9 mouse cellular contexts compared by ENCODE assay signal in genomic region chr12:72759956-72760355, GRCm38 (mm10). TPM values are rescaled to one million over a fixed set of nuclear protein-coding genes. Genes with fewer than 3 reads are reported as not detected.
A peak's percentile ranks its signal among the peaks of the same experiment; 100 is the strongest.
DNase-seq lines count a peak whose midpoint lies in the region; ATAC-seq and TF ChIP-seq lines count a peak whose summit lies in the region.
"Had no signal": no experiment of that assay in that cellular context is flagged by ENCODE, and none has a peak within 500 bp of the region (broad histone marks: within the 10 kb centered on the region; RNA-seq: fewer than 3 reads in every experiment).

No protein-coding gene starts in this region.

- H3K9ac ChIP-seq in heart, embryonic 15.5 days, result no peak overlapping the region
- H3K9ac ChIP-seq in MEL (ENCODE audit: control insufficient read depth, low read depth, low read length, poor library complexity, severe bottlenecking), result peak overlapping the region; percentile 97
- H3K9ac ChIP-seq in hindbrain, embryonic 14.5 days, result peak overlapping the region; percentile 99
- peak overlapping the region; percentile 49; the same call in 1 of the 2 replicates for H3K9ac ChIP-seq in midbrain, embryonic 13.5 days (replicated peaks)

- H3K4me2 ChIP-seq in heart, embryonic 15.5 days, result peak overlapping the region; percentile 80
- H3K4me2 ChIP-seq in hindbrain, embryonic 14.5 days (replicated peaks), result peak overlapping the region; percentile 84
- H3K4me2 ChIP-seq in midbrain, embryonic 13.5 days (replicated peaks), result peak overlapping the region; percentile 61

- no peaks in the 10 kb centered on the region for H3K27me3 ChIP-seq in heart, embryonic 15.5 days
- no peaks in the 10 kb centered on the region for H3K27me3 ChIP-seq in MEL (ENCODE audit: control insufficient read depth in 1 of 2, insufficient read depth in 2 of 2, low read length in 2 of 2)
- H3K27me3 ChIP-seq in hindbrain, embryonic 14.5 days (ENCODE audit: control insufficient read depth, insufficient read depth, low read length), result no peaks in the 10 kb centered on the region
- H3K27me3 ChIP-seq in midbrain, embryonic 13.5 days, result no peaks in the 10 kb centered on the region
- H3K27me3 ChIP-seq: Patski had no signal

- H3K27ac ChIP-seq in heart, embryonic 15.5 days, result peak overlapping the region; percentile 99
- H3K27ac ChIP-seq in MEL (ENCODE audit: control insufficient read depth, low read depth, low read length), result peak overlapping the region; percentile 88
- H3K27ac ChIP-seq in hindbrain, embryonic 14.5 days, result peak overlapping the region; percentile 99
- H3K27ac ChIP-seq in midbrain, embryonic 13.5 days, result peak overlapping the region; percentile 97

- DNase-seq in heart, postnatal 25 days (ENCODE audit: low spot score), result no peak
- DNase-seq in MEL (ENCODE audit: low read depth, low spot score), result no peak
- no peak for DNase-seq in hindbrain, embryonic 14.5 days (ENCODE audit: low spot score)
- DNase-seq in urinary bladder, postnatal 14 days (ENCODE audit: low spot score), result no peak
- no peak for DNase-seq in embryo, embryonic 10 days (ENCODE audit: low spot score)
- no peak for DNase-seq in lung, adult 18-20 months

- no peaks in the 10 kb centered on the region for H3K9me3 ChIP-seq in heart, embryonic 15.5 days (replicated peaks)
- no peaks in the 10 kb centered on the region for H3K9me3 ChIP-seq in MEL (replicated peaks; ENCODE audit: insufficient read depth, low read length)
- no peaks in the 10 kb centered on the region for H3K9me3 ChIP-seq in hindbrain, embryonic 14.5 days (ENCODE audit: control insufficient read depth, low read length)
- H3K9me3 ChIP-seq in midbrain, embryonic 13.5 days, result no peaks in the 10 kb centered on the region

- WGBS in heart, embryonic 15.5 days, result 12% methylated on average over 7 of the region's 7 CpGs
- 17% methylated on average over 7 of the region's 7 CpGs for WGBS in hindbrain, embryonic 14.5 days
- WGBS in midbrain, embryonic 13.5 days, result 10% methylated on average over 7 of the region's 7 CpGs

- peak in 1 of 2 experiments; percentile 4; a peak in 1 of 4 replicates for TF ChIP-seq EP300 in MEL (IDR thresholded peaks at IDR 0.05; ENCODE audit: low read depth in 1 of 2, low read length in 2 of 2)

- intact Hi-C loops in heart, postnatal 25 days (cut with DNase I), result loop anchor here (5.0 to 10.0 kb wide), 3 partner anchors 82 to 675 kb away; partner anchors contain the start of genes Jkamp and L3hypdh

- TF ChIP-seq RAD21 in MEL (IDR thresholded peaks at IDR 0.05; ENCODE audit: low read depth, low read length), result no peak

- H3K4me3 ChIP-seq in heart, embryonic 15.5 days, result peak overlapping the region; percentile 83
- peak overlapping the region; percentile 65 to 92 for H3K4me3 ChIP-seq in MEL (ENCODE audit: control insufficient read depth in 1 of 2, insufficient read depth in 1 of 2, low read depth in 2 of 2, low read length in 2 of 2)
- peak overlapping the region; percentile 95 for H3K4me3 ChIP-seq in hindbrain, embryonic 14.5 days (replicated peaks; ENCODE audit: low read length)
- H3K4me3 ChIP-seq in midbrain, embryonic 13.5 days (replicated peaks), result peak overlapping the region; percentile 75

- TF ChIP-seq POLR2A in MEL (IDR thresholded peaks at IDR 0.05; ENCODE audit: control insufficient read depth in 1 of 2, insufficient read depth in 1 of 2, low read depth in 1 of 2, low read length in 2 of 2, poor library complexity in 1 of 2), result no peak

- H3K4me1 ChIP-seq in heart, embryonic 15.5 days (replicated peaks), result peaks cover 28% of the 10 kb centered on the region
- H3K4me1 ChIP-seq in MEL (ENCODE audit: control insufficient read depth in 1 of 2, insufficient read depth in 2 of 2, low read length in 2 of 2), result peaks cover 28 to 29% of the 10 kb centered on the region in 2 experiments
- peaks cover 25% of the 10 kb centered on the region for H3K4me1 ChIP-seq in hindbrain, embryonic 14.5 days (replicated peaks; ENCODE audit: control insufficient read depth, insufficient read depth, low read length)
- peaks cover 34% of the 10 kb centered on the region for H3K4me1 ChIP-seq in midbrain, embryonic 13.5 days (replicated peaks)

- peaks cover 31% of the 10 kb centered on the region for H3K79me2 ChIP-seq in MEL (ENCODE audit: control insufficient read depth, insufficient read depth, low read length, poor library complexity)

- ATAC-seq in heart, embryonic 15.5 days (replicated peaks; ENCODE audit: insufficient number of reproducible peaks, insufficient read depth, low FRiP score, low read depth), result no peak
- no peak for ATAC-seq in hindbrain, embryonic 14.5 days (ENCODE audit: low FRiP score)
- no peak for ATAC-seq in midbrain, embryonic 13.5 days

- no peaks in the 10 kb centered on the region for H3K36me3 ChIP-seq in heart, embryonic 15.5 days
- H3K36me3 ChIP-seq in MEL (ENCODE audit: control insufficient read depth in 1 of 2, insufficient read depth in 2 of 2, low read length in 2 of 2), result peaks cover 0 to 40% of the 10 kb centered on the region in 2 experiments; a peak in 2 of 4 replicates
- no peaks in the 10 kb centered on the region for H3K36me3 ChIP-seq in hindbrain, embryonic 14.5 days (replicated peaks; ENCODE audit: control insufficient read depth, insufficient read depth)
- H3K36me3 ChIP-seq in midbrain, embryonic 13.5 days, result no peaks in the 10 kb centered on the region

- no peak for TF ChIP-seq CTCF in MEL (IDR thresholded peaks at IDR 0.05 in 2 of 3, conservative IDR thresholded peaks at IDR 0.05 in 1 of 3; ENCODE audit: control insufficient read depth in 1 of 3, insufficient read depth in 1 of 3, low read depth in 2 of 3, low read length in 3 of 3, poor library complexity in 1 of 3, severe bottlenecking in 1 of 3)

TF ChIP-seq in MEL, 35 proteins besides CTCF, POLR2A, EP300 and RAD21:
- no peak for TF ChIP-seq ELF1 (IDR thresholded peaks at IDR 0.05; ENCODE audit: low read depth, low read length)
- TF ChIP-seq CHD1 (IDR thresholded peaks at IDR 0.05; ENCODE audit: low read depth, low read length), result 0 out of 2 replicates have a peak, but pooled peaks have one; percentile 43
- no peak for TF ChIP-seq ZC3H11A (IDR thresholded peaks at IDR 0.05; ENCODE audit: low read depth, low read length)
TF ChIP-seq in MEL: peak in this region for 1.

RNA-seq across cellular contexts. Expression of gene Ppm1a, which starts 2.7 kb away (rescaled TPM):
- 36.6 and 43.5 TPM in 2 replicates for polyA plus RNA-seq in heart, embryonic 15.5 days (2015; fragmentation: Nextera tagmentation; extraction: Ambion mirVana)
- total RNA-seq in heart, postnatal 25 days (2021), result 100 to 1,000 TPM; 217 to 223 TPM
- total RNA-seq in MEL (2012; rRNA removed), result 119 and 127 TPM in 2 replicates
- 100 to 1,000 TPM in 1 of 2 experiments, not detected in 1; 111 TPM for polyA plus RNA-seq in MEL (2012; ENCODE audit: insufficient read depth in 1 of 2, insufficient read length in 2 of 2, low read depth in 1 of 2, low replicate concordance in 2 of 2, missing spikeins in 1 of 2)
- 109 and 125 TPM in 2 replicates for polyA plus RNA-seq in hindbrain, embryonic 14.5 days (2014; fragmentation: Nextera tagmentation; extraction: Ambion mirVana)
- polyA plus RNA-seq in midbrain, embryonic 13.5 days (2015; fragmentation: Nextera tagmentation; extraction: Ambion mirVana), result 47.3 and 57.7 TPM in 2 replicates
